Mouse (Mus musculus): ENCODE results near the gene Rnf151.
"Not testable (repeated sequence)": the region's sequence is repeated elsewhere in the genome, so short reads cannot be mapped to it uniquely, and the experiment has no call there.

Gene Rnf151

DNA sequence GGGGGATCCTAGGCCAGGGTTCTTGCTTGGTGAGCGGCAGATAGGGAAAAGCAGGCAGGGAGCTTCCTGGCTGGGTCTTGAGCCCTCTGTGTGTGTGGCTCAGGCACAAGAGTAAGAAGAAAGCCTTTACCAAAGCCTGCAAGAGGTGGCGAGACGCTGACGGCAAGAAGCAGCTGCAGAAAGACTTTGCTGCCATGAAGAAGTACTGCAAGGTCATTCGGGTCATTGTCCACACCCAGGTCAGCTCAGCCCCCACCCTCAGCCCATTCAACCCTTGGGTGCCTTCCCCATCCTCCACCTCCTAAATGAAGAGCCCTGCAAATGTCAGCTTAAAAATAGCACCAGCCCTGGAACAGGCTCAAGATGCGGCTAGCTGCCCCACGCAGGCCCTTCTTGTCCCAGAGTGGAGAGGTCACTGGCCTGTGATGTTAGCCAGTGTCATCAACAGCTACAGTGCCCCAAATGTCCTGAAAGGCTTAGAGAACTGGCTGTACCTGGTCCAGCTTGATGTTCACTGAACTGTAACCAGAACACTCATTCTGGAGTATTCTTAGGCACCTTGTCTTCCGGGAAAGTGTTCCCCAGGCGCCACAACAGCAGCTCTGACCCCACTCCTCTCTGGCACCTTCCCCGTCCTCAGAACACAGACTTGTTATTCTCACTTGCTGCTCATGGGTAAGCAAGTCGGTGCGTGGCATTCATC is 14.5 kb upstream of the Rnf151 start:
- DNase-seq (ENCODE audit: low spot score) = no peak

DNA sequence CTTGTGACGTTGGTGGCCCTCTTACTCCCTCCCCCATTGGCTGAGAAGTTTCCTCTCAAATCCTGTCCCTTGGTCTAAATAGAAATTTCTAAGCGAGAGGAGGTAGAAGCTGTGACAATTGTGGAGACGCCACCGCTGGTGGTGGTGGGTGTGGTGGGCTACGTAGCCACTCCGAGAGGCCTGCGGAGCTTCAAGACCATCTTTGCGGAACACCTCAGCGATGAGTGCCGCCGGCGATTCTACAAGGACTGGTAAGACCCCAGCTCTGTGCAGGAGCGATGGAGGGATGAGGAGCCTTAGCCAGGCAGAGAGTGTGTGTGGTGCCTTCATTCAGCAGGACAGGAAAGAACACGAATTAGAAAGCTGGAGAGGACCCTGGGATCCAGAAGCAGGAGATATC is 12.9 kb upstream of the Rnf151 start:
- no peak for DNase-seq (ENCODE audit: low spot score)

DNA sequence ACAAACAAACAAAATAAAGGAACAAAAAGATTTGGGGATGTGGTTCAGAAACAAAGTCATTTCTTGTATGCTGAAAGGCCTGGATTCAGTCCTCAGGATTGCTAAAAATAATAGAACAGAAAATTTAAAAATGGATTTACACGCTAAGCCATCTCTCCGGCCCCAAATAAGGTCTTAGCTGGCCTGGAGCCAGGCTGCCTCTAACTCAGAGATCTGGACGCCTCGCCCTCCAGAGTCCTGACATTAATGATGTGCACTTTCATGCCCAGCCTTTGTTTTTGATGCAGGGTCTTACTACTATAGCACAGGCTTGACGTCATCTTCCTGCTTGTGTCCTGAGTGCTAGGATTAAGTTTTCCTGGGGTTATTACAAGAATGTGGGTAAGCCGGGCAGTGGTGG is 11.2 kb upstream of the Rnf151 start:
- DNase-seq (ENCODE audit: low spot score) = no peak

DNA sequence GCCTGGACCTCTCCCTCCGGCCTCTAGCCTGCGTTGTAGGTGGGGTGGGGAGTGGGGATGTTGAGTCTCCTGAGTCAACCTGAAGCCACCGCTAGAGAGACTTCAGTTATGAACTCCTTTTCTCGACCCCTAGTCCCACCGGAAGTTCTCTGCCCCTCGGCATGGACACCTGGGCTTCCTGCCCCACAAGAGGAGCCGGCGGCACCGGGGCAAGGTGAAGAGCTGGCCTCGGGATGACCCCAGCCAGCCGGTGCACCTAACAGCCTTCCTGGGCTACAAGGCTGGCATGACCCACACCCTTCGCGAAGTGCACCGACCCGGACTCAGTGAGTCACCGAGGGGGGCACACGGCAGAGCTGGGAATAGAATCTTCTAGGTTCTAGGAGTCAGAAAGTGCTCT is 10.3 kb upstream of the Rnf151 start:
- no peak for DNase-seq (ENCODE audit: low spot score)

DNA sequence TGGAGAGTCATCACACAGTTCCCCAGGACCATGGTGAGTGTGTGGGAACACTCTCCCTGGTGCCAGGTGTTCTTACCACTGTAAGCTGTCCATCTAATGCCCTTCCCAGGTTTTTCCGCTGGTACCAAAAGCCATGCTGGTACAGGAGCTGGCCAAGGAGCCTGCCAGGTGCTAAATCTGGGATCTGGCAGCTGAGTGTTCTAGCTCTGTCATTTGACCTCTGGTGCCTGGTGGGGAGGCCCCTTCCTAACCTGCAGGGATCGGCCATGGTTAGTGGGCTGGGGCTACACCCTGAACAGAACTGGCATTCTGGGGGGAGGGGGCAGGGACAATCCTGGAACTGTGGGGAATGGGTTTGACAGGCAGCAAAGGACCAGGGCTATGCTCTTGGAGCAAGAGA is 9.8 kb upstream of the Rnf151 start, which contains the start of gene Rpl3l:
Rpl3l (plus strand) TSS at position 203 of the 400 bp plus-strand sequence.
- no peak for DNase-seq (ENCODE audit: low spot score)

DNA sequence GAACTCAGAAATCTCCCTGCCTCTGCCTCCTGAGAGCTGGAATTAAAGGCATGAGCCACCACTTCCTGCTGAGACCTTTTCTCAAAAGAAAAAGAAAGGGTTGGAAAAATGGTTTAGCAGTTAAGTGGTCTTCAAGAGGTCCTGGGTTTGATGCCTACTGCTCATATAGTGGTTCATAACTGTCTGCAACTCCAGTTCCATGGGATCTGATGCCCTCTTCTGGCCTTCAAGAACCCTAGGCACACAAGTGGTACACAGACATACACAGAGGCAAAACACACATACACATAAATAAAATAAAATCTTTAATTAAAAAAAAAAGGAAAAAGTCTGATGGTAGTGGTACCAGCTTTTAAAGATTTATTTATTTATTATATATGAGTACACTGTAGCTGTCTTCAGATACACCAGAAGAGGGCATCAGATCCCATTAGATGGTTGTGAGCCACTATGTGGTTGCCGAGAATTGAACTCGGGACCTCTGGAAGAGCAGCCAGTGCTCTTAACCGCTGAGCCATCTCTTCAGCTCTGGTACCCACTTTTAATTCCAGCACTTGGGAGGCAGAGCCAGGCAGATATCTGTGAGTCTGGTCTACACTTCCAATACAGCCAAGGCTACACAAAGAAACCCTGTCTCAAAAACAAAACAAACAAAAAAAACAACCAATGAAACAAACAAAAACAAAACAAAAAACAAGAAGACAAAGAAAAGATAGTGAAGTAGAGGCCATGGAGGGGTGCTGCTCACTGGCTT is 8.0 kb upstream of the Rnf151 start:
- no peak for DNase-seq (ENCODE audit: low spot score)

DNA sequence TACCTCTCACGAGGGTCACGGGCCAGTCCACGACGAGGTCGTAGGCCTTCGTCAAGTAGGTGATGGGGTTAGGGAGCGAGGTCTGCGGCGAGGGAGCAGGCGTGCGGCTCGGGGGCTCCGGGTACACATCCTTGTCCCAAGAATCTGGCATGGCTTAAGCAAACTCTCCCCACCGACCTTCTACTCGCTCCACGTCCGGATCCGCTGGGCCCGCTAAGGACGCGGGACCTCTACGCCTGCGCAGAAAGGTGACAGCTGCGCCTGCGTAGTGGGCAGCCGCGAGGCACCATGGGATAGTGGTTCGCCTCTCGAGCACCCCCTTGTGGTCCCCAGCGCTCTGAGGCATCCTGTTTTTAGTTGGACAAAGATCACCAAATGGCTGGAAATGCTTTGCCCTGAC is 6.3 kb upstream of the Rnf151 start, which contains the start of gene Ndufb10:
Ndufb10 (minus strand) TSS at position 295 of the 400 bp plus-strand sequence.
- DNase-seq (ENCODE audit: low spot score) = peak; percentile 98

DNA sequence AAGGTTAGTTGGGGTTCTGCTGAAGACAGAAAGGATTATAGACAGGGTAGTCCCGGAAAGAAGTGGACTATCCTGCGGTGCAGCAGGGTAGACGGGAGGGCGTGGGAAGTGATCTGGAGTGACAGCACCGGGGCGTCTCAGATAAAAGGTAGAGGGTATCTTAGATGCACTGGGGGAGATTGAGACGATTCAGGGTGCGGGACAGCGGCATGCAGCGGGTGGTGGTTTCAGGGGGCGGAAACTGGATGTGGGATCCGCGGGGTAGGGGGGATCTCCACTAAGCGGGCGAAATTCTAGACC is 6.0 kb upstream of the Rnf151 start:
- no peak for DNase-seq (ENCODE audit: low spot score)

DNA sequence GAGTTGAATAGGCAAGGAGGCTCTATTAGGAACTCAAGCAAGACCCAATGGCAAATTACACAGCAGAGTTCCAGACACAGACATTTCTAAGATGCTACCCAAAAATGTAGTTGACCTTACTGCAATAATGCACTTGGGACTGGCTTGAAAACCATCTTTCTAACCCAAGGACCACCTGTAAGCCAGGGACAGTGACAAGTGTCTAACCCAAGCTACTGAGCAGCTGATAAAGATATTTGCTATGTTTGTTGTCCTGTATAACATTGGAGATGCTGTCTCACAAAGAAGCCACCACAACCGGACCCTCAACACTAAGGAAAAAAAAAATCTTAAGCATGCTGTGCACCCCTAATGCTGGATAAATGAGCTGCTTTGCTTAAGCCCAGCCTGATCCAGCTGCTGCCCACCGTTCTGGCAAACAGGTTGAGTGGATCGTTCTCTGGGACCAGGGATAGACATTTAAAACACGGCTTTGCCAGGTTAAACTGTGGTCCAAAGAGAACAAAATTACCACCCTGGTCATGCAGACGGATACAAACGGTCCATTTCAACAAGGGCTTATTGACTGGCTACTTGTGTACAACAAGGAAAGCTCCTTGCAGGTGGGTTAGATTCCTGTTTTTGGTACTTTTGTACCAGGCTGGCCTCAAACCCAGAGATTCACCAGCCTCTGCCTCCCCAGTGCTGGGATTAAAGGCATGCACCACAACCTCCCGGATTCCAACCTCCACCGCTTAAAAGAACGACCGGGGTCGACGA is 5.4 kb upstream of the Rnf151 start:
- peak; percentile 35 for DNase-seq (ENCODE audit: low spot score)

DNA sequence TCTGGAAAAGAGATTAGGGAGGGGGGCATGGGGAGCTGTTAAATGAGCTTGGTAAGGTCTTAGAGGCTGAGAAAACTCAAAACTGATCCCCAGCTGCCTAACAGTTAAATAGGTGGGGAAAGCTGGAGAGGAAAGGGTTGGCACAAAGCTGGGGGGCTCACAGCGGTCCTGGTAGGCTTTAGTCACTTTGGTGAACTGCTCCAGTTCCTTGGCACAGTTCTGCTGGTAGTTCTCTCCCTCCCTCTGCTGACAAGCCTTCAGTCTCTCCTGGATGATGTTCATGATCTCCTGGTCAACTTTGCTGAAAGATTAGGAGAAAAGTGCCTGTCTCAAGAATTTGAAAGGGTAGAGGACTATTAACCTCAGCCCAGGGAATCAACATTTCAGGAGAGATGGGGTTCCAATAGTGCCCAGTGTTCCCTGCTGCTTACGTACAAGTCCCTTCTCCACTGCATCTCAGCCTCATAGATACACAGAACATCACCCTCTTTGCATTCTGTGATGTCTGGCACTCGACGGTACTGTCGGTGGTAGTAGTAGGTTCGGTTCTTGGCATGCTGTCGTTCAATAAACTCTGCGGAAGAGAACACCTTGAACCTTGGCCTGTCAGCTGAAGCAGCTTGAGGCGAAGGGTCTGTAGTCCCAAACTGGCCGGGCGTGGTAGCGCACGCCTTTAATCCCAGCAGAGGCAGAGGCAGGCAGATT is 4.5 kb upstream of the Rnf151 start:
- peak; percentile 24 for DNase-seq (ENCODE audit: low spot score)

DNA sequence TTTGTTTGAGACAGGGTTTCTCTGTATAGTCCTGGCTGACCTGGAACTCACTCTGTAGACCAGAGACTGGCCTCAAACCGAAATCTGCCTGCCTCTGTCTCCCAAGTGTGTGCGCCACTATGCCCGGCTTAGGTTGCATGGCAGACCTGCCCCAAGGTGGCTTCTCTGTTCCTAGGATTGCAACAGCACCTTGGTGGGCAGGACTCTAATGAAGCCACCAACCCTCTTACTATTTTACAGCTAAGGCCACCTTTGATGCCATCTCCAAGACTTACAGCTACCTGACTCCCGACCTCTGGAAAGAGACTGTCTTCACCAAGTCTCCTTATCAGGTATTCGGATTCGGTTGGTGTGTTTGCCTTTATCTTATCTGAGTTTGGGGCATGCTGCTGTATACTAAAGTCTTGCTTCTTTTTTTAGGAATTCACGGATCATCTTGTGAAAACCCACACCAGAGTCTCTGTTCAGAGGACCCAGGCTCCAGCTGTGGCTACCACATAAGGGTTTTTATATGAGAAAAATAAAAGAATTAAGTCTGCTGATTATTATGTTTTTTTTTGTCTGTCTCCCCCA is 3.6 kb upstream of the Rnf151 start:
- not testable (repeated sequence) for DNase-seq (ENCODE audit: low spot score)

DNA sequence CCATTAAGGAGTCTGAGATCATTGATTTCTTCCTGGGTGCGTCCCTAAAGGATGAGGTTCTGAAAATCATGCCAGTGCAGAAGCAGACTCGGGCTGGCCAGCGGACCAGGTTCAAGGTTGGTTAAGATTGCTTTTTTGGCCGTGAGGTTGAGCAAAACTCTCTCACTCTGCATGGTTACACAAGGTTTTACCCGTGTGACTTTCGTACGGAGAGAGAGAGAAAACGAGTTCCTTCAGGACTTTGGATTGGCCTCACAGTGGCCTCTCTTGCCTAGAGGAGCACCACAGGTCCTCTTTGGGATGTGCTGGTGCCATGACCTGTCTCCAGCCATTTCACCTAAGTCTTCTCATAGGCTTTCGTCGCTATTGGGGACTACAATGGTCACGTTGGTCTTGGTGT is 2.8 kb upstream of the Rnf151 start:
- DNase-seq (ENCODE audit: low spot score) = peak; percentile 15

DNA sequence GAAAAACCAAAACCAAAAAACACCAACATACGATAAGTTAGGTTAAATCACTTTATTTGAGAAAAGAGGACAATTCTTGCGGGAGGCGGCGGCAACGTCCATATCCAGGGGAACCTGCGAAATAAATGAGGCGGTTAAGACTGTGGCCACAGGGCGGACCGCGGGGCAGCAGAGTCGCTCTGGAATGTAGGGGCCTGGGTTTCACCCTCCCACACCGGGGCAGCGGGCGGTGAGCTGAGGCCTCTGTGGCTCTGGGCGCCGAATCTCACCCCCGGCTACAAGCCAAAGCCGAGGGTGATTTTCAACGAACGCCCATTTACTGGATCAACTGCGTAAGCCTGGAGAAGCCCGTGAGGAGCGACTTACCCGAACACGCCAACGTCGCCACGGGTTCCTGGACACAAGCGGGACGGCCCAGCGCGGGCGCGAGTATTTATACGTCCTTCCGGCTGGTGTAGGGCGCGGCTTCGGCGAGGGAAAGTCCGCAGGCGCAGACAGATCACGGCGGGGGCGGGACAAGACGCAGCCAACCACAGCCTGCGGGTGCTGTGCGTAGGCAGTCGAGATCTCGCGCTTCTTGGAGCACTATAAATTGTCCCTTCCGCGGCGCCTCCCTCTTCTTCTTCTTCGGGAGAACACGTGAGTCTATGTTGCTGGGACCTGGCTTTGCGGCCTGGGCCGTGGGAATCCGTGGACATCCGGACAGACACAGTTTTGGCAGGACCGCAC is 1.8 kb upstream of the Rnf151 start:
- peak; percentile 99 for DNase-seq (ENCODE audit: low spot score)

DNA sequence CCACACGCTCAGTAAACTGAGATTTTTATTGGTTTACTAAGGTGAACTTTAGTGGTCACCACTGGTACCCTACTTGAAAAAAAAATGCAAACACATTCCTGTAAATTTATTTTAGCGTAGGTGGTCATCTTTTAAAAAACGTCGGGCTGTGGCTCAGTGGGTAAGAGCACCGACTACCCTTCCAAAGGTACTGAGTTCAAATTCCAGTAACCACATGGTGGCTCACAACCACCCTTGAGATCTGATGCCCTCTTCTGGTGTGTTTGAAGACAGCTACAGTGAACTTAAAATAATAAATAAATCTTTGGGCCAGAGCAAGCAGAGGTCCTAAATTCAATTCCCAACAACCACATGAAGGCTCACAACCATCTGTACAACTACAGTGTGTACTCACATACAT is 1.1 kb upstream of the Rnf151 start:
- not testable (repeated sequence) for DNase-seq (ENCODE audit: low spot score)

DNA sequence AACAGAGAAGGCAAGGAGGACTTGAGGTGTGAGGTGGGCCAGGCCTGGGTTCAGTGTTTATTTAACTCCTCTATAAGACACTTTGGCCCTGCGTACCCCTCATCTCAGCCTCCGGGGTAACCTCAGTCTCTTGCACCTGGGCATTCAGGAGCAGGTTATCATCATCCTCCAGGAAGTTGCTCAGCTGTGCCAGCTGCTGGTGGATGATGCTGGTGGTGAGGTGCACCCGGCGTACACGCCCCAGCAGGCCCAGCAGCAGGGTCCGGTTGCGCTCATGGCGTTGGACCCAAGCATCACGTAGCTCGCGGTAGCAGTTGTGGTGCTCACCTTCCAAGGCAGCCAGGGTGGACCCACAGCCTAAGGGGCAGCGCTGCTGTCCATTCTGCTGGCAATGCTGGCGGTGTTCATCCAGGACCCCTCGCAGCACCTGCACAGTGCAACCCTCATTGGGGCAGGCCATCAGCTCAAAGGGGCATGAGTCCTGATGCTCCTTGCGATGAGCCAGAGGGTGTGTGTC is 1.6 kb downstream of the Rnf151 start:
- no peak for DNase-seq (ENCODE audit: low spot score)

DNA sequence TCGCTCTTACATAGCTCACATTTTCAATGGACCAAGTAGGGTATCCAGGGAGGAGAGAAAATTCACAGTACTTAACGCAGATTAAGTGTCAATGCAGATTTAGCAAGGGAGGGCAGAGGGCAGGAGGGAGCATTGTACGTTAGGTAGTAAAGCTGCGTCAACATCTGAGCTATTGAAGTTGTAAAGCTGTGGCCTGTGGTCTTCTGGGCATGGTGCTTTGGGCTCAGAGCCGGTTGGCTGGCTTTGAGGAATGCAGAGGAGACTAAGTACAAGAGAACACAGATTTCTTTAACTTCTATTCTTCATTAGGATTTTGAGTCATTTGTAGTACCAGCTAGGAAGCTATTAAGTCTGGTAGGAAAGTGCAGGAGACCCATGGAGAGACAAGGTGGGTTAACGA is 2.3 kb downstream of the Rnf151 start:
- no peak for DNase-seq (ENCODE audit: low spot score)

DNA sequence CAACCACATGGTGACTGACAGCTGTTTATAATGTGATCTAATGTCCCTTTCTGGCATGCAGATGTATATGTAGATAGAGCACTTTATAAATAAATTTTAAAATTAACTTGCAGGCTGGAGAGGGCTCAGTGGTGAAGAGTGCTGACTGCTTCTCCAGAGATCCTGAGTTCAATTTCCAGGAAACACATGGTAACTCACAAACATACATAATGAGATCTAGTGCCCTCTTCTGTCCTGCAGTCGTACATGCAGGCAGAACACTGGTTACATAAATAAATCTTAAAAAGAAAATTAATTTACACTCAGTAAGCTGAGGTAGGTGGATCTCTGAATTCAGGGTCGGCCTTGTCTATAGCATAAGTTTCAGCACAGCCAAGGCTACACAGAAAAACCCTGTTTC is 9.2 kb downstream of the Rnf151 start:
- peak; percentile 64 for DNase-seq (ENCODE audit: low spot score)

DNA sequence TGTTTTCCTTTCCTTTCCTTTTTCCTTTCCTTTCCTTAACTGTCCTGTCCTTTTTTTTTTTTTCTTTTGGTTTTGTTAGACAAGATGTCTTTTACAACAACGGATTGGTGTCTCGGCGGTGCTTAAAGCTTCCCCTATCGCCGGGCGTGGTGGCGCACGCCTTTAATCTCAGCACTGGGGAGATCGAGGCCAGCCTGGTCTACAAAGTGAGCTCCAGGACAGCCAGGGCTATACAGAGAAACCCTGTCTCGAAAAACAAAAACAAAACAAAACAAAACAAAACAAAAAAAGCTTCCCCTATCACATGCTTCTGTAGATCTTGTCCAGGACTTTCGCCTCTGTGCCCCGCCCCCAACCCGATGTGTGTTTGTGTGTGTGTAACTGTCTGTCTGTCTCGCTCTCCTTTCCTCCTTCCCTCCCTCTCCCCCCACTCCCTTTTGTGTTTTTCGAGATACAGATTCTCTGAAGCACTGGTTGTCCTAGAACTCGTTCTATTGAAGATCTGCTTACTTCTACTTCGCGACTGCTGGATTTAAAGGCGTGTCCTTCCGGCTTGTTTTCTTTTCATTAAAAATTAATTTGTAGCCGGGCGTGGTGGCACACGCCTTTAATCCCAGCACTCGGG is 9.9 kb downstream of the Rnf151 start:
- DNase-seq (ENCODE audit: low spot score) = peak; percentile 46

DNA sequence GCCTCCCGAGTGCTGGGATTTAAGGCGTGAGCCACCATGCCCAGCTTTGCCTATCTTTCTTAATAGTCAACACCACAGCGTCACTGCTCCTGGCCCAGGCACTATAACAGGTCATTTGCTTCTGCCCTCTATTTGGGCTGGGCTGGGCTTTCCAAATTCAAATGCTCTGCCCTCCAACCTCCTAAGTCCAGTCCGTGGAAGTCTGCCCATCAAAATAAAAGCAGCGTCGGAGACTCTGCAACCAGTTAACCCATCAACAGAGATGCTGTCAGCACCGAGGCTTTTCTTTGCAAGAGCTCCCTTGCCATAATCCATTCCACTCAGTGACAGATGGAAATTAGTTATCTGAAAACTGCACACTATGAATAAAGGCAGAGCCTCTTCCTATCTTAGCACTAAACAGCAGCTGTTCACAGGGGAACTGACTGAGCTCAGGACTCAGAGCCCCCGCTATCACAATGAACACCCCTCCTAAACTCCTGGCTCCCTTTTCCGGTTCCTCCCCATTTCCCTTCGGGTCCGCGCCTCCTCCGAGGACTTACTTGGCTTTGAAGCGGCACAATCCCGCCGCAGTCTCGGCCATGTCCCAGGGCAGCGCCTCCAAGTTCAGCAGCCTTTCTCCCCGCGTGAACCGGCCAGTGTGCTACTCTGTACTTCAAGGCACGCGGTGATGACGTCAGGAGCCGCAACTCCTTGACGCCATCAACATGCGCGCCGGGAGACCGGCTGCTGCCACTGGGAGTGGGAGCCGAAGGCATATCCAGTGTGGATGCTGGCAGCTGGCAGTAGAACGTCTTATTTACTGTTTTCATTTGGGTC is 10.7 kb downstream of the Rnf151 start, which contains the start of gene Tbl3:
Tbl3 (minus strand) TSS at position 679 of the 819 bp plus-strand sequence.
- peak; percentile 96 for DNase-seq (ENCODE audit: low spot score)

DNA sequence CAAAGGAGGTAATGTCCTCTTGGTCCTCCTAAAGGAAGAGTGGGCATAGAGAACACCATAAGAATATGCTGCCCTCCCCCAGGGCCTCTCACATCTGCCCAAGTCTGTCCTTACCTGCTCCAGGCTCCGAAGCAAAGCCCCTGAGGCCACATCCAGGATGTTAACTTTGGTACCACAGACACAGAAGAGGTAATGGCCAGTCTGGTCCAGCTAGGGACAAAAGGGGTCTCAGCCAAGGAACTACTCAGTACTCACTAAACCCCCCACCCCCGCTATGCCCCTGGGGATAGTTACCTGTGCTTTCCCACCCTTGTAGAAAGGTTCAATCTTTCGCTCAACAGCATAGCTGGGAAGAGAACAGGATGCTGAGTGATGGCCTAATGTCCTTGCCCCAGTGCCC is 12.0 kb downstream of the Rnf151 start:
- DNase-seq (ENCODE audit: low spot score) = no peak
